Comparison of ENCODE assay signal across 9 mouse cellular contexts in the genomic region with DNA sequence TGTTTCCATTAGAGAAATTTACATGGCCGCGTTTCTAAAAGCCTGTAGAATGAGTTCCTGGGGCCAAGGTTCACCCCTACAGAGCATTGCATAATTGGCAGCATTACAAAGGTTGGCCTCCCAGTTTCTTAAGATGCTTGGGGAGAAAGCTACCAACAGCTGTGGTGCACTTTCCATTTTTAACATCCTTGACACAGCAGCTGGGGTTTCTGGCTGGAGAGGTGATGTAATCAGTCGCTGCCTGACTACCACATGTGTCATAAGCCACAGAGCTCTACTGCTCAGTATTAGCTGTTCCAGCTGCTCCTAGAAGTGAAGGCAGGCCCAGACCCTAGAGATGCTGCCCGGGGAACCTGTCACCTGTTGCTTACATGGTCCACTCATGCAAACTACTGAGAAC. TPM values are rescaled to one million over a fixed set of nuclear protein-coding genes. Genes with fewer than 3 reads are reported as not detected.
DNase-seq lines count a peak whose midpoint lies in the region; ATAC-seq lines count a peak whose summit lies in the region.
"Had no signal": no experiment of that assay in that cellular context is flagged by ENCODE, and none has a peak within 500 bp of the region (broad histone marks: within the 10 kb centered on the region; RNA-seq: fewer than 3 reads in every experiment).

No protein-coding gene starts in this region.

- H3K4me3 ChIP-seq in heart, embryonic 11.5 days (ENCODE audit: low read depth, low read length), result no peak overlapping the region
- H3K4me3 ChIP-seq in embryonic facial prominence, embryonic 14.5 days (ENCODE audit: low read depth, low read length), result no peak overlapping the region
- H3K4me3 ChIP-seq in limb, embryonic 13.5 days, result no peak overlapping the region
- H3K4me3 ChIP-seq in forebrain, embryonic 15.5 days, result no peak overlapping the region

- no peaks in the 10 kb centered on the region for H3K27me3 ChIP-seq in heart, embryonic 11.5 days (ENCODE audit: control insufficient read depth, insufficient read depth, low read length)
- no peaks in the 10 kb centered on the region for H3K27me3 ChIP-seq in embryonic facial prominence, embryonic 14.5 days (replicated peaks; ENCODE audit: control insufficient read depth, insufficient read depth, low read length)
- no peaks in the 10 kb centered on the region for H3K27me3 ChIP-seq in limb, embryonic 13.5 days
- H3K27me3 ChIP-seq in forebrain, embryonic 15.5 days, result no peaks in the 10 kb centered on the region

- H3K27ac ChIP-seq in heart, embryonic 11.5 days (ENCODE audit: low read depth, low read length), result no peak overlapping the region
- no peak overlapping the region for H3K27ac ChIP-seq in embryonic facial prominence, embryonic 14.5 days (replicated peaks; ENCODE audit: low read depth, low read length)
- no peak overlapping the region for H3K27ac ChIP-seq in limb, embryonic 13.5 days
- H3K27ac ChIP-seq in forebrain, embryonic 15.5 days (replicated peaks), result no peak overlapping the region

- DNase-seq in heart, adult 11 months, result peak; percentile 98
- peak; percentile 63 for DNase-seq in 3134 (ENCODE audit: extremely low read depth, insufficient read length, low spot score)
- DNase-seq in embryonic facial prominence, embryonic 14.5 days (ENCODE audit: low spot score), result peak; percentile 87
- no peak for DNase-seq in testis, postnatal 10 days (ENCODE audit: low spot score)
- DNase-seq in retina, postnatal 1 day, result no peak

- no peak for ATAC-seq in heart, embryonic 11.5 days (replicated peaks; ENCODE audit: insufficient number of reproducible peaks, low FRiP score, low TSS enrichment)
- ATAC-seq in embryonic facial prominence, embryonic 14.5 days (ENCODE audit: low read depth), result peak; percentile 96
- ATAC-seq in limb, embryonic 13.5 days (ENCODE audit: low FRiP score, low read depth), result peak; percentile 93
- no peak for ATAC-seq in forebrain, embryonic 15.5 days (replicated peaks)
- ATAC-seq: forebrain, embryonic 16.5 days had no signal

- H3K4me1 ChIP-seq in heart, embryonic 11.5 days (ENCODE audit: control insufficient read depth, insufficient read depth, low read length), result no peaks in the 10 kb centered on the region
- no peaks in the 10 kb centered on the region for H3K4me1 ChIP-seq in embryonic facial prominence, embryonic 14.5 days (ENCODE audit: control insufficient read depth, insufficient read depth, low read length)
- H3K4me1 ChIP-seq in limb, embryonic 13.5 days, result 0 out of 2 replicates have a peak, but pooled peaks cover 6% of the 10 kb centered on the region
- H3K4me1 ChIP-seq in forebrain, embryonic 15.5 days, result no peaks in the 10 kb centered on the region

- no peaks in the 10 kb centered on the region for H3K36me3 ChIP-seq in heart, embryonic 11.5 days (ENCODE audit: control insufficient read depth, insufficient read depth, low read length)
- no peaks in the 10 kb centered on the region for H3K36me3 ChIP-seq in embryonic facial prominence, embryonic 14.5 days (ENCODE audit: control insufficient read depth, insufficient read depth, low read length)
- H3K36me3 ChIP-seq in limb, embryonic 13.5 days, result no peaks in the 10 kb centered on the region
- no peaks in the 10 kb centered on the region for H3K36me3 ChIP-seq in forebrain, embryonic 15.5 days

- 46% methylated on average over 4 of the region's 4 CpGs for WGBS in heart, embryonic 11.5 days (ENCODE audit: insufficient replicate concordance)
- WGBS in embryonic facial prominence, embryonic 14.5 days, result 37% methylated on average over 4 of the region's 4 CpGs
- WGBS in limb, embryonic 13.5 days, result 46% methylated on average over 4 of the region's 4 CpGs
- 65% methylated on average over 4 of the region's 4 CpGs for WGBS in forebrain, embryonic 15.5 days

- no peak overlapping the region for H3K9ac ChIP-seq in heart, embryonic 11.5 days (ENCODE audit: low read depth, low read length)
- no peak overlapping the region for H3K9ac ChIP-seq in embryonic facial prominence, embryonic 14.5 days (ENCODE audit: low read depth, low read length)
- no peak overlapping the region for H3K9ac ChIP-seq in limb, embryonic 13.5 days
- H3K9ac ChIP-seq in forebrain, embryonic 15.5 days (replicated peaks), result no peak overlapping the region

- no peak overlapping the region for H3K4me2 ChIP-seq in heart, embryonic 11.5 days
- no peak overlapping the region for H3K4me2 ChIP-seq in embryonic facial prominence, embryonic 14.5 days (ENCODE audit: low read depth, low read length)
- no peak overlapping the region for H3K4me2 ChIP-seq in limb, embryonic 13.5 days (replicated peaks)
- no peak overlapping the region for H3K4me2 ChIP-seq in forebrain, embryonic 15.5 days (replicated peaks)

- no peaks in the 10 kb centered on the region for H3K9me3 ChIP-seq in heart, embryonic 11.5 days (replicated peaks; ENCODE audit: control insufficient read depth, low read length)
- no peaks in the 10 kb centered on the region for H3K9me3 ChIP-seq in embryonic facial prominence, embryonic 14.5 days (ENCODE audit: control insufficient read depth, low read length)
- no peaks in the 10 kb centered on the region for H3K9me3 ChIP-seq in limb, embryonic 13.5 days
- no peaks in the 10 kb centered on the region for H3K9me3 ChIP-seq in forebrain, embryonic 15.5 days

RNA-seq across cellular contexts. Expression of gene Il2, which starts 2.5 kb away (rescaled TPM):
- polyA plus RNA-seq in heart, embryonic 11.5 days (2014; fragmentation: Nextera tagmentation; extraction: Ambion mirVana), result 0.29 and 0.34 TPM in 2 replicates
- polyA plus RNA-seq in embryonic facial prominence, embryonic 14.5 days (2014; fragmentation: Nextera tagmentation; extraction: Ambion mirVana), result 0.28 and 0.75 TPM in 2 replicates
- 0.34 and 0.47 TPM in 2 replicates for polyA plus RNA-seq in limb, embryonic 13.5 days (2015; fragmentation: Nextera tagmentation; extraction: Ambion mirVana)
- 0.34 and 0.62 TPM in 2 replicates for polyA plus RNA-seq in forebrain, embryonic 15.5 days (2015; fragmentation: Nextera tagmentation; extraction: Ambion mirVana)

Comparison
In these comparisons a context has a peak if more than half of its experiments do, and no peak if none do; other contexts are left out.
1. DNase-seq: peak in heart, adult 11 months (single experiment), 3134 (single experiment) and embryonic facial prominence, embryonic 14.5 days (single experiment); none in testis, postnatal 10 days (single experiment) and retina, postnatal 1 day (single experiment).
2. ATAC-seq: peak in embryonic facial prominence, embryonic 14.5 days (single experiment) and limb, embryonic 13.5 days (single experiment); none in heart, embryonic 11.5 days (single experiment) and forebrain, embryonic 15.5 days (single experiment).